Mouse (Mus musculus): Measurements from ENCODE around the gene 1110008P14Rik.
A peak's percentile ranks its signal among the peaks of the same experiment; 100 is the strongest.

Gene 1110008P14Rik

GRCm38 (mm10) chr2:32341634-32341939, 40.2 kb downstream of the 1110008P14Rik start:
- DNase-seq, result no peak

- peak; percentile 79 for DNase-seq
Measured at GRCm38 (mm10) chr2:32340836-32341633, 40.7 kb downstream of the 1110008P14Rik start.

GRCm38 (mm10) chr2:32339912-32340642, 41.7 kb downstream of the 1110008P14Rik start:
- no peak for DNase-seq

GRCm38 (mm10) chr2:32335888-32336287, 45.9 kb downstream of the 1110008P14Rik start:
- no peak for DNase-seq

GRCm38 (mm10) chr2:32332159-32332558, 49.6 kb downstream of the 1110008P14Rik start:
- no peak for DNase-seq

GRCm38 (mm10) chr2:32329531-32329930, 52.2 kb downstream of the 1110008P14Rik start:
- DNase-seq, result no peak

GRCm38 (mm10) chr2:32328911-32329460, 52.8 kb downstream of the 1110008P14Rik start:
- DNase-seq, result no peak

GRCm38 (mm10) chr2:32327200-32327599, 54.5 kb downstream of the 1110008P14Rik start:
- no peak for DNase-seq
